Mouse (Mus musculus) neural tube, postnatal 0 days (tissue): ENCODE results near the gene Fetub. TPM values are rescaled to one million over a fixed set of nuclear protein-coding genes. Genes with fewer than 3 reads are reported as not detected.

Experiments
- polyA plus RNA-seq: library from polyadenylated mRNA; unstranded; fragments of >200 nt; fragmentation: Nextera tagmentation; extraction: Ambion mirVana; gene quantifications from 2 replicates; pipeline ENCODE4 v1.2.1, GENCODE M21; 2015

The Fetub gene
- polyA plus RNA-seq = 0.31 TPM in 1 of 2 replicates, not detected in the other

DNA sequence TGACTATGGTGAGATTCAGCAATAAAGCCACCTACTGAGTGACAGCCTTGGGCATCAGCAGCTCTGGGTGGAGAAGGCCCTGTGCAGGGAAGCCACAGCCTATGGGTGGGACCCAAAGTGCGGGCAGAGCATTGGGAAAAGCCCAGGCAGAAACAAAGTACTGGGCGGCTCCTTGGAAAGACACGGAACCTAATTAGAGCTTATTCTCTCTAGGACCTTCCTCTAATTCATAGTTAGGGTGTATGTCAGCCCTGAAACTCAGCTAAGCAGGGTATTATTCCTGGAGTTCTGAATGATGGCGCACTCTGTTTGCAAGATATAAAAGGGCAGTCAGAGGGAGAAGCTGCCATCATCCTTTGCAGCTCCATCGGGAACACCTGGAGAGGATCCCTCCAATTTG lies at the start of gene Fetub:
Gene Fetub, plus strand, starts transcription at position 301 of the 400 bp plus-strand sequence.

DNA sequence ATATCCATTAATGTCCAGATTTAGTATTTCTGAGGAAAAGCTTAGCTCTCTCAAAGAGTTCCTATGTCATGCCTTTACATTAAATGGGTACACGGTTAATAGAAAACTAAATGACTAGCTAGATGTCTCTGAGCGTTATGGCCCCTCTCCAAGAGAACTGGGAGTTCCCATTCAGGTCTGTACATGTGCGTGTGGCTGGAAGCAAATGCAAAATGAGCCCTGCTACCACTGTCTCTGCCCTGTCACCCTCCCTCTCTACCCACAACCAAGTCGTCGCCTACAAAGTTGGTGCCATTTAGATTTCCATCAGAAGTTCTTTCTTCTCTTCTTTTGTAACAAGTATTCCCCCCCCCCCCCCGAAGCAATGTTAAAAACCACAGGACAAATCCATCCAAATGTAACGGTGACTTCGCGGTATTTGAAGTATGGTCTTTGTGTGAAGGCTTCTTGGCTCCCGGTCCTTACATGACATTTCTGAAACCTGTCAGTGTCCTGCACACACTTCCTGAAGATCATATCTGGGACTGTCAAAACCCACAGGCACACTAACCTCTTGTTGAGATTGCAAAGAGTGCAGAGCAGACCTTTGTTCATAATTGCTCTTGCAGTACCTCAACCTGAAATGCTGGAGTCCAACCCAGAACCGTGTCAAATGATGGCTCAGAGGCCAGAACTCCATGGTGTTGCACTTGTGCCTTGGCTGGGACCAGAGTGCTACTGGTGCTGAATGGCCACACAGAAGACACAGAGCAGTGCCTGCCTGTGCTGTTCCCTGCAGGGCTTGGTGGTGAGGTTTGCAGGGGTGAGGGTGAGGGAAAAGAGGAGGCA lies 27.2 kb upstream of the Fetub start, which contains the start of gene Ahsg:
Gene Ahsg, plus strand, starts transcription at position 595 of the 828 bp plus-strand sequence.

DNA sequence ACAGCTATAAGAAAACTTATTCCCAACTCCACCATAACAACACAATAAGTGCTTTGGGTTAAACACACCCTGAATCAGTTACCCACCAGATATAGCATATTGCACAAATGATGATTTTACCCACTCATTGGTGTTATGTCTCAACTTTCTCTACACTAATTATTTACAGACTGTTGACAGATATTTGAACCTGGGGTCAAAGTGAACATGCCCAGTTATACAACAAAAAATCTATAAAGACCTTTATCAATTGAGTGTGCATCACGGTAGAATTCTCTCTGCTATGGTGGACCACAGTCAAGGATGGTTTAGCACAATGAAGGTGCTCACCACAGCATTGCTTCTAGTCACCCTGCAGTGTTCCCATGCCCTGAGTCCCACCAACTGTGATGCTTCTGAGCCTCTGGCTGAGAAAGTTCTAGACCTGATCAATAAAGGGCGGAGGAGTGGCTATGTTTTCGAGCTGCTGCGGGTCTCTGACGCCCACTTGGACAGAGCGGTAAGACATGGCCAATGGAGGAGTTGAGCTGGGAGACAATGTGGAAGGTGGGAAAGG lies 32.8 kb downstream of the Fetub start, which contains the start of gene Hrg:
Gene Hrg, plus strand, starts transcription at position 233 of the 556 bp plus-strand sequence.

Other genes with a start within 250 kb of the Fetub start
- gene Crygs, start 106.8 kb upstream of the Fetub start, polyA plus RNA-seq = 0.36 TPM in 1 of 2 replicates, not detected in the other
- 16.4 and 16.7 TPM in 2 replicates for gene Tbccd1, start 60.7 kb upstream of the Fetub start, polyA plus RNA-seq
- 86.0 and 92.5 TPM in 2 replicates for gene Dnajb11, start 60.5 kb upstream of the Fetub start, polyA plus RNA-seq
- 1.2 and 3.1 TPM in 2 replicates for gene Ahsg, start 27.1 kb upstream of the Fetub start, polyA plus RNA-seq
- 0.12 and 0.18 TPM in 2 replicates for gene Hrg, start 32.7 kb downstream of the Fetub start, polyA plus RNA-seq
- 0.72 and 1.9 TPM in 2 replicates for gene Kng2, start 111.1 kb downstream of the Fetub start, polyA plus RNA-seq
- gene Kng1, start 139.5 kb downstream of the Fetub start, polyA plus RNA-seq = 0.25 and 0.62 TPM in 2 replicates
- gene Eif4a2, start 189.1 kb downstream of the Fetub start, polyA plus RNA-seq = 263 and 281 TPM in 2 replicates
- gene Rfc4, start 209.4 kb downstream of the Fetub start, polyA plus RNA-seq = 26.8 and 29.4 TPM in 2 replicates
- gene Adipoq, start 228.2 kb downstream of the Fetub start, polyA plus RNA-seq = 0.31 and 0.47 TPM in 2 replicates